Mouse (Mus musculus): ENCODE results near the gene Mmadhc.

Gene Mmadhc

DNA sequence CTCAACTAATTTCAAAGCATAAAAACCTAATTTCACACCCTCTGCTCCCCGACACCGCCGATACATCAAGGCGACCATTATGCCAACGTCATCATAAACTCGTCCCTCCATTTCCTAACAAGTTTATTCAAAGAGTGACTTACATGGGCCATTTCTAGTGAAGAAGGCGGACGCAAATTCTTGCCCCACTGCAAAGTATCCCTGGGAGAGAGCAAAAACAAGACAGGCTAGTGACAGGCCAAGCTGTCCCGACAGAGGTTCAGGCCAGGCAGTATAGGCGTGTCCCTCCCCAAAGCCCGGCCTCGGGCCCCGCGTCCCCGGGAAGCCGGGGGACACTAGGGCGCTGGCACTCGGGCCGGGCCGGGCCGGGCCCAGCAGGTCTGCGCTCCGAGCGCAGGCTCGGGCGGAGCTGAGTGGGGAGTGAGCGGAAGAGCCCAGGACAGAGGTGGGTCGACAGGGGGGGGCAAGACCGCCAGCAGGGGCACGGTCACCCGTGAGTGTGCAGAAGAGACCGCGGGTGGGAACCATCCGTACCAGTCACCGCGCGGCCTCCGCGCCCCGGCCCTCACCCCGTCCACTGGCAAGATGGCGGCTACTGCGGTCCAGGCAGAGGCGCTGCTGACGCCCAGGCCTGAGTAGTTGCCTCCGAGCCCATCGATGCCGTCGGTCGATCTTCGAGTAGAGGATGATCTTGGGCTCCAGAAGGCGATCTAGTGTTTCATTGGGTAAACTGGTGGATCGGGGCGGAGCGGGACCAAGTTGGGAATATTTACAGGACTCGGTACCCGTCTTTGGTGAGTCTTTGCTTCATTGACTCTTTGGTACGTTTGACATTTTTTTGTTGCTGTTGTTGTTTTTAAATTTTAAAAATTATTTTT, at the start of gene Mmadhc:
TSS of gene Mmadhc (minus strand) at position 693 of the 878 bp plus-strand sequence.
- peak; percentile 96 for DNase-seq

DNA sequence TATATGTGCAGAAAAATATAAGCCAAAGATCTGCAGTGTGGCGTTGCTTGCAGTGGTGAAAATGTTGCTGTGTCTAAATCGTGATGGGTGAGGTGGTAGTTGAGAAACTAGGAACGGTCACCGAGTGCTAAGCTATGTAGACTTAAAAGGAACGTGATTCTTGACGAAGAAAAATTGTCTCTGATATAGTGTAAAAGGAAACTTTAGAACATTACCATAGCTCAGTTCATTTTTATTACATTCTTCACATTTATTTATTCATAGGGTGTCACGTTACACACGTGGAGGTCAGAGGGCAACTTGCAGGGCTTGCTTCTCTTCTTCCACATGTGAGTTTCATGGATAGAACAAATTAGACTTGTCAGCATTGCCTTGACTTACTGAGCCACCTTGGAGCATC, 47.0 kb upstream of the Mmadhc start:
- DNase-seq: peak; percentile 37

DNA sequence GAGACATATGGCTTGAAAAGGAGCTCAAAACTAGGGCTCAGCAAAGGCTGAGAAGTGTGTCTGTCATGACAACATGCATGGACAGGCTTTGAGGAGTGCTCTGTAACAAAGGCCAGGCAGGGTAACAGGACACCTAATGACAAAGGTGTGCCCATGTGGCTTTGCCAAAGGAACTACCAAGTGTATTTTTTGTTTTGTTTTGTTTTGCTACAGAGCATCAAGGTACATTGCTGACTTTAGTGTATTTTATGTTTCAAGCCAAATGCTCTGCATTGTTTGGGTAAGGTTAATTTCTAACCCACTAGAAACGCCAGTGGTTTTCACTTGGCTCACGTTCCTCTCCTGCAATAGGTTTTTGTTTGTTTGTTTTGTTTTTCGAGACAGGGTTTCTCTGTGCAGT, 42.5 kb upstream of the Mmadhc start:
- DNase-seq: no peak

DNA sequence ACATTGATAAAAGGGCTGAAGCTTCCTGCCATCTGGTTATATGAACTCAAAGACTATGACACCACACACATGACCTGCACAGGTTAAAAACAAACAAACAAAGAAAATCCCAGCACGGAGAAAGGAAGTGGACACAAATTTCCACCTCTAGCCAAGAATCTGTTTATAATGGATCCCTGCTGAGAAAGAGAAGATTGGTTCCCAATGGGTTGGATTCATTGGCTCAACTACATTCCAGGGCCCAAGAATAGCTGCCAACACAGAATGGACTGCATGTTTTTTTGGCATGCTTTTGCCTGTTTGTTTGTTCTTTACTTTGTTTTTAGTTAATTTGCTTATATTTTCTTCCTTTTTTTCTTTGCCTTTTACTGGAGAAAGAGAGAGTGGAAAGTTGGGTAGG, 41.0 kb upstream of the Mmadhc start:
- DNase-seq: no peak

GRCm38 (mm10) chr2:50331716-50332270, 35.2 kb upstream of the Mmadhc start:
- DNase-seq: no peak

GRCm38 (mm10) chr2:50328181-50328580, 31.6 kb upstream of the Mmadhc start:
- DNase-seq: peak; percentile 41

- no peak for DNase-seq
Measured at GRCm38 (mm10) chr2:50324799-50325198, 28.2 kb upstream of the Mmadhc start.

DNA sequence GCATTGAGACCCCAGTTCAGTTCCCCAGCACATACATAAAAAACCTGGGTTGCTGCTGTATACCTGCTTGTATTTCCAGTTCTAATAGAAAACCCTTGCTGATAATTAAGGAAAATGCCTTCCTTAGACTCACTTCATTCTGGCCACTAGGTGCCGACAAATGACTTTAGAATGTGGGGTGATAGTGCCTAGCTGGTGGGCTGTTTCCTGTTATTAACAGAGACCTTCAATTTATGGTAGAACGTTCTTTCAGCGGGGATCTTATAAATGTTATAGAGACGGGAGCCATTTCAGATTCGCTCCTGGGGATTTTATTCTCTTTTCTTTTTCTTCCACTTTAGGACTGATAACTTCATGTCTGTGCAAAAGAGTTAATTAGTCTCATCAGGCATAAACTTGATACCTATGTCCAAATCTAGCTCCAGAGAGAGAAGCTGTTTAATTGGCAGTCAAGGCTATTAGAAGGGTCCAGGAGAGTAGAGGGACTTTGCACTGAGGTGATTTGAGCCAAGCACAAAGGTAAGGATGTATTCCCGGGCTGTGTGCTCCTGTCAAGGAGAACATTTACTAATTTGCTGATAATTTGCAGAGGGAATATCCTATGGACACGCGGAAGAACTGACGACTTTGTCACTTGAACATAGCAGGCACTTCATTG, 10.2 kb upstream of the Mmadhc start:
- peak; percentile 86 for DNase-seq

DNA sequence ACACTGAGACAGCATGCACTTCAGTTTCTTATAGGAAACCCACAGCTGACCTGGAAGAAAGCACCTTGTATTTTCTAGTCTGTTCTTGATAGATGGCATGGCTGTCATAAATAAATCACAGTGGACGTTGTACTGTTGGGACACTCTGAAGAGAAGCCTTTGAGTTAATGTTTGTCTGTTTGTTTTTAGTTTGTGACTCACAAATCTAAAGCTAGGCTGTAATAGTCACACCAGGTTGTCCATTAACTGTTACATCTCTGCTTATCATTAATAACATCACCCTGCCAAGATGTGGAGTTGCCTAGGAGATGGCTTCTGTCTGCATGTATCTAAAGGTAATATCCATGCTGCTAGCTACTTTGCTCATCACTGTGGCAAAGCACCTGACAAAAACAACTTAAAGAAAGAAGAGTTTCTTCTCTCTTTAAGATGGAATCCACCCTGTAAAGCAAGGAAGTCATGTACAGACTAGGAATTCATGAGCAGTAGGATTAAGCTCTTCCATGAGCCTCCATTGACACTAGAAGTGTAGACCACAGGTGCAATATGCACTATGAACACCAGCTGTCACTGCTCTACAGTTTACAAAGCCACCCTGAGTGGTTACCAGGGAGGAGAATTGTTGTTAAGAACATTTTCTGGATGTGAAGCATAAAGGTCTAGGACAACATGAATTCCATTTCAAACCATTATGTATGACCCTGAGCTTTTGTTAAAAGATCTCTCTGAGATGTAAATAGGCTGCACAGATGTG, 8.4 kb upstream of the Mmadhc start:
- peak; percentile 38 for DNase-seq

GRCm38 (mm10) chr2:50296987-50297350, 368 bp upstream of the Mmadhc start:
- peak; percentile 26 for DNase-seq

DNA sequence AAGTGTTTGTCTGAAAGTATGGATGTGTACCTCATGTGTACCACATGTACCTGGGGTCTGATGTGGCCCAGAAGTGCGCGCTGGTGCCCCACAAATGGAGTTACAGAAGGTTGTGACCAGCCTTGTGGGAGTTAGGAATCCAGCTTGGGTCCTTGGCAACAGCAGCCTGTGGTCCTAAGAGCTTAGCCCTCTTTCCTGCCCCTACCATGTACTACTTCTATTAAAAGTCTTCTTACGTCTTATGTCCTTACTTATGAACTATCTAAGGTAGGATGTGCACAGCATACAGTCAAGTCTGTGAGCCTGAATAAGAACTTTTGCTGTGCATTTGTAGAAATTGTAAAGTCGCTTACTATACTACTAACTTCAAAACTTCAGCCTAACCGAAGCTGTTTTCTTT, 1.0 kb downstream of the Mmadhc start:
- DNase-seq: peak; percentile 18

DNA sequence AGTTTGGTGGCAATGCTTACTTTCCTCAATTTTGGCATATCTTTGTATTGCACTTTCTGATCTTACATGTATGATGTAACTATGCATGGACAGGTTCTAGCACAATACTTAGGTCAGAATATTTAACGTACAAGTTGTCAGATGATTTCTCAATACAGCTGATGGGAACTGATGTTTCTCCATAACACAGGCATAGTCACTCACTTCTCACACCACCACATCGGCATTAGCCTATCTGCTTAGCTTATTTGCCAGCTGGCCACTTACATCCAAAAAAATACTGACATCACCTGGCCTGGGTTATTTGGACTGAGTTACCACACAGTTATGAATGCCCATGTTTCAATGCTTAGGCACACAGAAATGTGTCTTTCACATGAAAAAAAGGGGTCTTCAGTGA, 2.5 kb downstream of the Mmadhc start:
- no peak for DNase-seq

GRCm38 (mm10) chr2:50293572-50293971, 3.0 kb downstream of the Mmadhc start:
- DNase-seq: no peak

GRCm38 (mm10) chr2:50291901-50292300, 4.7 kb downstream of the Mmadhc start:
- no peak for DNase-seq

DNA sequence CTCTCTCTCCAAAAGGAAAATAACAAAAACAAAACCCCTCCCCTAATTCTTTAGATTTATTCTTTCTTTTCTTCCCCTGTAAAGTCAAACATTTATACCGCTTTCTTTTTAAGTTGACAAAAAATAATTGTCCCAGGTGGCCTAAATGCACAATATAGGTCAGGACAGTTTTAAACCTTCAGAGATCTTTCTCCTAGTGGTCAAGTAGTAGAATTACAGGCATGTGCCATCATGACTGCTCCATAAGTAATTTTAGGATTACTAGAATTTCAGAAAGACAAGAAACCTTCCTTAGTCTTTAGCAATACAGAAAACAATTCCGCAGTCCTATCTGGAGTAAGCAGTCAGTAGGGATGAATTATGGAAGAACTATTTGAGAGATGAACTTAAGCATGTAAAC, 5.8 kb downstream of the Mmadhc start:
- DNase-seq: no peak

DNA sequence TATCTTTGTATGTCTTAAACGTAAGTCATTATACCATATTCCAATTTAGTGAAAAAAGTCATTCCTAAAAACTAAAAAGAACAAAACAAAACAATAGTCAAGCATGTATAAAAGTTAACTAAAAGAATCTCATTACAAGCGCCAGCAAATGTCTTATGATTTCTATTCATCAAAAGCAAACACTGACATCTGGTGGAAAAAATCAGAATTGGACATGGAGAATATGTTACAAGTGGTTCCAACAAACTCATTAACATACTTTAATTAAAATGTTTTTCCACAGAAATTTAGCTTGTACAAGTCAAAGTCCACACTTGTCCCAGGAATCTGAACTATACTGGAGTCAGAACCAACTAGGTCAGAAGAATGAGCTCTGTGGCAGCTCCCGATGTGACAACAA, 11.8 kb downstream of the Mmadhc start:
- peak; percentile 46 for DNase-seq

- DNase-seq: no peak
Measured at GRCm38 (mm10) chr2:50284040-50284439, 12.6 kb downstream of the Mmadhc start.

GRCm38 (mm10) chr2:50276715-50277114, 19.9 kb downstream of the Mmadhc start:
- DNase-seq: no peak

DNA sequence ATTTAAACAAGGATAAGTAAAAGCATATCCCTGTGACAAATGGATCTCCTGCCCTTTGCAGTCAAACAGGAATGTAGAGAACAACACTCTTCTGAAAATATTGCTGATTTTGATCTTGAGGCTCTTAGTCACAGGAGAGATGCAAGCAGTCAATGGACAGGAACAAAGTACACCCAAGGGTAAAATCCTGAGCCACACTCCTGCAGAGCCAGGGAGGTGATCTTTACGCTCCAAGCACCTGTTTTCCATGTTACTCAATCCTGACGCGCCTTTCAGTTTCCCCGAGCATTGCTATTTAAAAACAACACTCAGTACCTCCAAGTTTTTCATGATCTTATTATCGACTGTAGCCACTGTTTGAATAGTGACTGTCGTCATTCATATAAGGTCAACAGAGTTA, 23.2 kb downstream of the Mmadhc start:
- no peak for DNase-seq

DNA sequence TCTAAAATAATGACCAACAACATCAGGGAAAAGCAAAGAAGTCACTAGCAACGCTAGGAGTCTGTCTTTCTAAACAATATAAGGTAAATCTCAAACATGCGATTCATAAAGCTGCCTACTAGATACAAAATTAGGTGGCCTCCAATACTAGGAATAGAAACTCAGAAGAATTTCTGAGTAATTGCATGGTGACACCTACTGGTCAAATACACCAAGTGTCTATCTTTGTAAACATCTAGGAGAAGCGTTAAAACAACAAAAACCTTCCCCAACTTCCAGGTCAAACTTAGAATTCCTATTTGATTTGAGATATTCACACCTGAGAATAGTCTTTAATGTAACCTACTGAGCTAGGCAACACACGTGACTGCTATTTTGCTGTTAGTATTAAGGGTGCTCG, 24.4 kb downstream of the Mmadhc start:
- DNase-seq: peak; percentile 68

DNA sequence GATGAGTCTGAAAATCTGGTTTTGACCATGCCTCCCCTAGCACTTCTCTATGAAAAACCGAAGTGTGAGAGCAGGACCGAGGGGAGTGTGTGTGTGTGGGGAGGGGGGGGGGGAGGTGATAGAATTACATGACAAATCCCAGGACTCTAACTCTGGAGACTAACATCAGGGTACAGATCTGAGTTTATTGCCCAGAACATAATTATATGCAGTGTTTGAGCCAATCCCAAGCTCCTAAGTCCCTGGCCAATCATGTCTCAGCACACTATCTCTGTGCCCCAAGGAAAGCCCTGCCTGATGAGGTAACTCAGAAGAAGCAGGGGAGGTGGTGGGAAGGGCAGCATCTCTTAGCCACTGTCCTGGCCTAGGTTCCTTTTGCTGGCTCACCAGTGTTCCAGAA, 28.1 kb downstream of the Mmadhc start:
- no peak for DNase-seq

- no peak for DNase-seq
Measured at GRCm38 (mm10) chr2:50267046-50267445, 29.6 kb downstream of the Mmadhc start.

- DNase-seq: no peak
Measured at GRCm38 (mm10) chr2:50265215-50265785, 31.3 kb downstream of the Mmadhc start.

All from embryo, embryonic 11 days (tissue).